Mouse (Mus musculus) olfactory bulb, adult 2 months (tissue): Measurements from ENCODE around the gene Ccdc167.

ENCODE experiments used
- CTCF ChIP-seq: fragments of 200-500 bp; IDR thresholded peaks from 2 replicates; pipeline ENCODE4 v1.5.1; 2012; ENCODE audit warnings: low read depth, mild to moderate bottlenecking, low read length, moderate library complexity; ENCODE audit not compliant: insufficient read depth
- POLR2A ChIP-seq: fragments of 200-500 bp; IDR thresholded peaks from 2 replicates; pipeline ENCODE4 v1.6.1; 2012; ENCODE audit warnings: mild to moderate bottlenecking, low read depth, low read length, moderate library complexity; ENCODE audit not compliant: insufficient read depth

DNA sequence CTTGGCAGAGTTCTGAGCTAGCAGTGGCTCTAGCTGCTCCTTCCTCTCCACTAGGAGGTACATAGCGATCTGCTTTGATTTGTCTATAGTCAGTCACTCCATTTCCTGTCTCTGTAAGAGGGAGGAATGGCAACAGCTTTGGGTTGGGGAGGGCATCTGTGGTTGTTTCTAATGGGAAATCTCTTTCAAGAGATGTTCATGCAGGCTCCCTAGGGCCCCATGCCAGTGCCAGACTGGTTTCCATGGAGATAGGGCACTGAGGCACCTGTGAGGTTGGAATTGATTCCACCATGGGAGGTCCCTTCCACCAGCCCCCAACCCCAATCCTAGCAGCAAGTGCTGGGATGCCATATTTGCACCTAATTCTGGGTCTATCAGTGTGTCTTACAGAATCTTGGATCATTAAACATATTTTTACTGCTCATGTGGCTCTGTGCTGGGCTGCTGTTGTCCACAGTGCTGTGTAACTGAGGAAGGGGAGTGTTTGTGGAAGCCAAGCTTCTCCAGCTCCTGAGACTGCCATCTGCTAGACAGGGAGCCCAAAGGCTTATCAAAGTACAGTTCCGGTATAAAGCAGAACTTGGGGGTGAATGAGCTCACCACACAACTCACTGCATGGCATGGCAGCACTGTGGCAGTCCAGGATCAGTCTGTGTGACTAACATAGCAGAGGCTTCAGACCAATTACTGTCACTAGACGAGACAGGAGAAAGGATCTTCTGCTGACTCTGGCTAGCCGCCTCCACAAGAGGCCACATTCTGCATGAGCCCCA lies 13.7 kb downstream of the Ccdc167 start:
- TF ChIP-seq CTCF = no peak
- TF ChIP-seq POLR2A = no peak
